Mouse (Mus musculus): ENCODE measurements at regions not wholly inside any gene's neighbourhood (a gene's known extent, or its start where the extent isn't known, plus 50 kb on each side); places are given as distances from the start of the nearest gene placed in this dataset.
"Not testable (repeated sequence)": the region's sequence is repeated elsewhere in the genome, so short reads cannot be mapped to it uniquely, and the experiment has no call there.

DNA sequence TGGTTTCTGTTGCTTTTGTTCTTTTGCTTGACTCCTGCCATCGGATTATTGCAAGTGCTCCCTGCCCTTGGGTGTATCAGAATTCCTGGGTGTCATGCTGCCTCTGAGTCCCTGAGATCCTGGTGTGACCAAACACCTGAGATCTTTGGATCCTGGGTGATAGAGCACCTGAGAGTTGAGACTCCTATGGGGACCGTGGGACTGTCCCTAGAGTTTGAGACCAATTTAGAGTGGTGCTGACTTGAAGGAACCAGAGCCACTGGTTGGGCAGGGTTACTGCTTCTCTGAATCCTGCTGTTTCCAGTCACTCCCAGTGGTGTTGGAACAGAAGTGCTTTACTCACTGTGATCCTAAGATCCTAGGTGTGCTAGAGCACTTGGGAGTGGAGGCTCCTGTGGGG is 448.7 kb downstream of the Adam6a start:
- TF ChIP-seq CTCF (IDR thresholded peaks at IDR 0.05; ENCODE audit: insufficient read depth, low read length): no peak
- H3K4me1 ChIP-seq (ENCODE audit: control insufficient read depth, insufficient read depth, low read length): no peaks in the 10 kb centered on the region
- 71% methylated on average over 2 of the region's 2 CpGs for WGBS

DNA sequence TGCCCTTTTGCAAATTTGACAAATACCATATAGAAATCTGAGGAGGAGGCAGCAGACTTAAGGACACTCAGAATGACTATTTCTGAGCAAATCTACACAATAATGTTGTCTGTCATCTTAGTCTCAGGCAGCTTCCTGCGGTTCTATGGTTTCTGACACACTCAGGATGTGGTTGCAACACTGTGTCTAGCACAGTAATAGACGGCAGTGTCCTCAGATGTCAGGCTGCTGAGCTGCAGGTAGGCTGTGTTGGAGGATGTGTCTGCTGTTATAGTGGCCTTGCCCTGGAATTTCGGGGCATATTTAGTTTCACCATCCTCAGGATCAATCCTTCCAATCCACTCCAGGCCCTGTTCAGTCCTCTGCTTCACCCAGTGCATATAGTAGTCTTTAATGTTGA is 450.6 kb downstream of the Adam6a start:
- H3K4me1 ChIP-seq (ENCODE audit: control insufficient read depth, insufficient read depth, low read length); H3K4me3 ChIP-seq (replicated peaks; ENCODE audit: extremely low read depth, low read depth, low read length); DNase-seq: not testable (repeated sequence)
- 32% methylated on average over 3 of the region's 3 CpGs for WGBS

More for the DNA sequence above, 448.7 kb downstream of the Adam6a start:
- DNase-seq: no peak
- H3K4me3 ChIP-seq (replicated peaks; ENCODE audit: extremely low read depth, low read depth, low read length): no peak overlapping the region

DNA sequence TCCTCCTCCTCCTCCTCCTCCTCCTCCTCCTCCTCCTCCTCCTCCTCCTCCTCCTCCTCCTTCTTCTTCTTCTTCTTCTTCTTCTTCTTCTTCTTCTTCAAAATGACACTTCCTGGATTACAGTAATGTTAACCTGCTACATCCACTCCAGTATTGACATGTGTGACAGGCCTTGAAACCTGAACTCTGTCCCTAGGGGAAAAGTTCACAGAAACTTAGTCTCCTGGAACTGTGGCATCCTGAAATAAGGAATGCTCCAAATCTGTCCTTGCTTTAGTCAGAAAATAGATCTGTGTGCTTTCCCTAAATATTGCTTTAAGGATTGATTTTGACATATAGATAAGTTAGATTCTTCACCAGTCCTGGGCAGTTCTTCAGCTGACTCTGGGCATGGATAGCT is 464.8 kb downstream of the Adam6a start:
- not testable (repeated sequence) for H3K4me1 ChIP-seq (ENCODE audit: control insufficient read depth, insufficient read depth, low read length); DNase-seq; H3K4me3 ChIP-seq (replicated peaks; ENCODE audit: extremely low read depth, low read depth, low read length)

DNA sequence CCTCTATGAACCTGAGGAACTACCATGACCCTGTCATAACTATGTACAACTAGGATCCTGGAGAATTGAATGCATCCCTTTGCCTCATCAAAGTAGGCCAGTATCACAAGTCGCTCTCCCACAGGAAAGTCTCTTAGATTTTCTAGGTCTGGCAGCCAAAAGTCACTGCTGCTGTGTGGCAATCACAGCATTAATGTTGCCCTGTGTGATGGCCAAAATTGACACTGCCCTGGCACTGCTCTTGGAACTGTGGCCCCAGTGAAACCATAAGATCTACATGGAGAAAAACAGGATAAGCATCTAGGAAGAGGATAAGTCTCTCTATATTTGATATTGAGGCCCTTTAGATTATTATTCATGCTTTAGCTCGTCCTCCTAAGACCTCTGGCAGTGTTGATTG is 465.7 kb downstream of the Adam6a start:
- no peak overlapping the region for H3K4me3 ChIP-seq (replicated peaks; ENCODE audit: extremely low read depth, low read depth, low read length)
- DNase-seq: no peak
- H3K4me1 ChIP-seq (ENCODE audit: control insufficient read depth, insufficient read depth, low read length): no peaks in the 10 kb centered on the region
- no peak for TF ChIP-seq POLR2A (IDR thresholded peaks at IDR 0.05; ENCODE audit: borderline replicate concordance, extremely low read depth, low read depth, low read length)
- no peak for TF ChIP-seq CTCF (IDR thresholded peaks at IDR 0.05; ENCODE audit: insufficient read depth, low read length)
- WGBS: 59% methylated on average over 2 of the region's 2 CpGs

DNA sequence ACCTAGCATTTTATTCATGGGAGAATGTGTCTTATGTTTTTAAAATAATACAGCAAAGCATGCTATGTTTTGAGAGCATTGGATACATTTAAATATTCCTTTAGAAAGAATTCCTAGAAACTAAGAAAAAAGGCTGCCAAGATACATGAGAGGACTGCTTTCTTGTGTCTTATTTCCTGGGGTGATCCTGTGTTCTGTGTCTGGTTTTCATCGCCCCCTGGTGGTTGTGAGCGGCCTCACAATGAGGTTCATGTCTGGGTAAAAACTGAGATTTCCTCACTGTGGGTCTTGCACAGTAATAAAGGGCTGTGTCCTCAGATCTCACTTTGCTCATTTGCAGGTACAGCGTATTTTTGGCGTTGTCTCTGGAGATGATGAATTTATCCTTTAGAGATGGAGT is 469.2 kb downstream of the Adam6a start:
- H3K4me3 ChIP-seq (replicated peaks; ENCODE audit: extremely low read depth, low read depth, low read length); DNase-seq; H3K4me1 ChIP-seq (ENCODE audit: control insufficient read depth, insufficient read depth, low read length): not testable (repeated sequence)
- 17% methylated on average over 4 of the region's 4 CpGs for WGBS

DNA sequence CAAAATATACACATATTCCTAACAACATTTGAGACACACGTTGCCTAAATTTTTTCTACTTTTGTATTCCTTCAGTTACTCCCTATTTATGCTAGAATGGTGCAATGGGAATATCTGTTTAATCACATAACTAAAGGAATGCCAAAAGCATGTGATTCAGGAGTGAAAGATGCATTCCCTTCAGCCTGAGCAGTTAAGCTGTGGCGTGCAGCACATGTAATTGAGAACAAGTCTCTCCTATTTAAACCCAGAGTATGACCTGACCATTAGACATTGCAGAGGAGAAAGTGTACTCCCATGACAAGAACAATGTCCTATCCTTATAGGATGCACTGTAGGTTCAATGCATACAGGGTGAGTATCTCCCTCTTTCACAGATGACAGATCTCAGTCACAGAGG is 493.3 kb downstream of the Adam6a start:
- WGBS: 66% methylated on average over 2 of the region's 2 CpGs
- not testable (repeated sequence) for H3K4me3 ChIP-seq (replicated peaks; ENCODE audit: extremely low read depth, low read depth, low read length); DNase-seq; H3K4me1 ChIP-seq (ENCODE audit: control insufficient read depth, insufficient read depth, low read length)

DNA sequence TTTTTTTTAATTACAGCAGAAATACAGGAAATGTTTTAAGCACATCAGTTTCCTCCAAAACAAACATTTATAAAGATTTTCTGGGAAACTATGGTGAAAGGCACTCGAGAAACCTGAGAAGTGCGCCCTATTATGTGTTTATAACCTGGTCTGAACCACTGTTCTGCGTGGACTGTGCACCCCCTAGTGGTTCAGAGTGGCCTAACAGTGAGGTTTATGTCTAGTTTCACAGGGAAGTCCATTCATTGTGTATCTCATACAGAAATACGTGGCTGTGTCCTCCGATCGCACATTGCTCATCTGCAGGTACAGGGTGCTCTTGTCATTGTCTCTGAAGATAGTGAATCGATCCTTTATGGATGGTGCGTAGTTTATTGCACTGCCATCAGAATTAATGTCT is 504.3 kb downstream of the Adam6a start:
- H3K4me3 ChIP-seq (replicated peaks; ENCODE audit: extremely low read depth, low read depth, low read length); DNase-seq; H3K4me1 ChIP-seq (ENCODE audit: control insufficient read depth, insufficient read depth, low read length): not testable (repeated sequence)
- 52% methylated on average over 8 of the region's 8 CpGs for WGBS
- TF ChIP-seq CTCF (IDR thresholded peaks at IDR 0.05; ENCODE audit: insufficient read depth, low read length): peak; percentile 10; the same call in 1 of the 2 replicates

DNA sequence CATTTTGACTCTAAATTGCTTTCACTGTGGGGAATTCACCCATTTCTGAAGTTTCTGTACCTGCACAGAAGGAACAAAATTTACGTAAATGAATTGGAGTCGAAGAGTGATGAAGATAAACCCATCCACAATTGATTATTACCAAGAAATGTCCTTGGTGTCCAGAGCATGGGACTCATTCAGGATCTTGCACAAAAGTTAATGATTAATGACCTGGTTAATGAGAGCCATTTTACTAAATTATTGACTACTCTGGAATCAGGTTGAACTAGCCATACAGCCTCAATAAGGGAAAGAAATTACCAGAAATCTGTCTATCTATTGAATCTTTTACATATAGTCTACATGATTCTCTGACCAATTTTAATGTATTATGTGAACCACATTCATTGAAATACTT is 509.6 kb downstream of the Adam6a start:
- WGBS: 90% methylated on average over 2 of the region's 2 CpGs
- TF ChIP-seq CTCF (IDR thresholded peaks at IDR 0.05; ENCODE audit: insufficient read depth, low read length): no peak
- no peak for TF ChIP-seq POLR2A (IDR thresholded peaks at IDR 0.05; ENCODE audit: borderline replicate concordance, extremely low read depth, low read depth, low read length)
- Histone ChIP-seq H3K4me1 (ENCODE audit: control insufficient read depth, insufficient read depth, low read length) (no peaks in the 10 kb centered on the region), H3K4me3 (replicated peaks; ENCODE audit: extremely low read depth, low read depth, low read length) (no peak overlapping the region)
- DNase-seq: no peak

DNA sequence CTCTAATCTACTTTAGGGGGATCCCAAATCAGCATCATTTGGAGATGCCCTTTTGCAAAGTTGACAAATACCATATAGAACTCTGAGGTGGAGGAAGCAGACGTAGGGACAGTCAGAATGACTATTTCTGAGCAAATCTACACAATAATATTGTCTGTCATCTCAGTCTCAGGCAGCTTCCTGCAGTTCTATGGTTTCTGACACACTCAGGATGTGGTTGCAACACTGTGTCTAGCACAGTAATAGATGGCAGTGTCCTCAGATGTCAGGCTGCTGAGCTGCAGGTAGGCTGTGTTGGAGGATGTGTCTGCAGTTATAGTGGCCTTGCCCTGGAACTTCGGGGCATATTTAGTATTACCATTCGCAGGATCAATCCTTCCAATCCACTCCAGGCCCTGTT is 515.9 kb downstream of the Adam6a start:
- H3K4me1 ChIP-seq (ENCODE audit: control insufficient read depth, insufficient read depth, low read length): no peaks in the 10 kb centered on the region
- TF ChIP-seq CTCF (IDR thresholded peaks at IDR 0.05; ENCODE audit: insufficient read depth, low read length): no peak
- TF ChIP-seq POLR2A (IDR thresholded peaks at IDR 0.05; ENCODE audit: borderline replicate concordance, extremely low read depth, low read depth, low read length): no peak
- no peak overlapping the region for H3K4me3 ChIP-seq (replicated peaks; ENCODE audit: extremely low read depth, low read depth, low read length)
- WGBS: 35% methylated on average over 3 of the region's 3 CpGs
- no peak for DNase-seq

DNA sequence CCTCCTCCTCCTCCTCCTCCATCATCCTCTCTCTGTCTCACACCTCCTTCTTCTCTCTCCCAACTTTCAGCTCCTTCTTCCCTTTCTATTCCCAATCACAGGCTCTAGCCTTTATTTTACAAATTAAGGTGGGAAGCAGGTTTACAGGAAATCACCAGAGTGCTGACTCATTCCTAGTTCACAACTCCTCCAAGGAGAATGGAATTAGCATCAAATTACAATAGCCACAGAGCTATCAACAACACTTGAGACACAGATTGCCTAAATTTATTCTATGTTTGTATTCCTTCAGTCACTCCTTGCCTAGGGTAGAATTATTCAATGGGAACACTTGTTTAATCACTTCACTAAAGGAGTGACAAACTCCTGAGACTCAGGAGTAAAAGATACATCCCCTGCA is 523.5 kb downstream of the Adam6a start:
- TF ChIP-seq CTCF (IDR thresholded peaks at IDR 0.05; ENCODE audit: insufficient read depth, low read length) (no peak), POLR2A (IDR thresholded peaks at IDR 0.05; ENCODE audit: borderline replicate concordance, extremely low read depth, low read depth, low read length) (no peak)
- DNase-seq: no peak
- H3K4me3 ChIP-seq (replicated peaks; ENCODE audit: extremely low read depth, low read depth, low read length): no peak overlapping the region
- no peaks in the 10 kb centered on the region for H3K4me1 ChIP-seq (ENCODE audit: control insufficient read depth, insufficient read depth, low read length)

DNA sequence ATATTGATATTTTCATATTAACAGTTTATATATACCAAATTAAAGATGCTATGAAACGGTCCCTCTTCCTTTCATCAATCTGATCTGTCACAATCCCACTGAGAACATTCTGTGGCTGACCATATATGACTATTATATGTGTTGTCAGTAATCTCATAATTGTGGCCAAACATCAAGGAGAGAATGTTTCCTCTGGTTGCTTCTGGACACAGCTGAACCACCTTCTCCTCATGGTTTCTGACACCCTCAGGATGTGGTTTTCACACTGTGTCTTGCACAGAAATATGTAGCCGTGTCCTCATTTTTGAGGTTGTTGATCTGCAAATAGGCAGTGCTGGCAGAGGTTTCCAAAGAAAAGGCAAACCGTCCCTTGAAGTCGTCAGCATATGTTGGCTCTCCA is 565.0 kb downstream of the Adam6a start:
- not testable (repeated sequence) for DNase-seq; H3K4me1 ChIP-seq (ENCODE audit: control insufficient read depth, insufficient read depth, low read length); H3K4me3 ChIP-seq (replicated peaks; ENCODE audit: extremely low read depth, low read depth, low read length)
- WGBS: 58% methylated on average over 4 of the region's 4 CpGs

DNA sequence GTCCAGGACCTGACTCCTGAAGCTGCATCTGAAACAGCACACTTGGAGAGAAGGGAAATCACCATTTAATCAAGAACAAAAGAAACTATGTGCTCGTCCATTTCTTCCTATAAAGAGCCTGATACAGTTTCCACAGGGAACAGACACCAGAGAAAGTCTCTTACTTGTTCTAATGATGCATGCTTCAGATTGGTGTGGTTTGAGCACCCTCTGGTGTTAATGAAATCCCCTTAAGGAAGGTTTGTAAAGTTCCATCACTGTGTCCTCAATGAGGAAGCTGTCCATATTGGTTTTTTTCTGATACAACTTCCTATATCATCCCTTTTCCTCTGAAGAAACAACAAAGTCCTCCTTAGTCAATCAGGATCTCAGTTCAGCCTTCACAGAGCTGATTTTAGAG is 591.2 kb downstream of the Adam6a start:
- Histone ChIP-seq H3K4me3 (replicated peaks; ENCODE audit: extremely low read depth, low read depth, low read length) (no peak overlapping the region), H3K4me1 (ENCODE audit: control insufficient read depth, insufficient read depth, low read length) (no peaks in the 10 kb centered on the region)
- TF ChIP-seq CTCF (IDR thresholded peaks at IDR 0.05; ENCODE audit: insufficient read depth, low read length): no peak
- no peak for TF ChIP-seq POLR2A (IDR thresholded peaks at IDR 0.05; ENCODE audit: borderline replicate concordance, extremely low read depth, low read depth, low read length)
- no peak for DNase-seq
- 17% methylated on average over 1 of the region's 1 CpGs for WGBS

All from lung, adult 2 months (tissue).